Mouse (Mus musculus) liver, embryonic 14.5 days (tissue): ENCODE results near the gene Pxk.

Source experiments
- CTCF ChIP-seq: IDR thresholded peaks from 2 replicates; pipeline ENCODE4 v1.5.1; 2016; ENCODE audit warnings: antibody characterized with exemption, low read depth, control low read depth
- EP300 ChIP-seq: IDR thresholded peaks from 2 replicates; pipeline ENCODE4 v1.6.1; 2016; ENCODE audit warnings: antibody characterized with exemption, low read depth

DNA sequence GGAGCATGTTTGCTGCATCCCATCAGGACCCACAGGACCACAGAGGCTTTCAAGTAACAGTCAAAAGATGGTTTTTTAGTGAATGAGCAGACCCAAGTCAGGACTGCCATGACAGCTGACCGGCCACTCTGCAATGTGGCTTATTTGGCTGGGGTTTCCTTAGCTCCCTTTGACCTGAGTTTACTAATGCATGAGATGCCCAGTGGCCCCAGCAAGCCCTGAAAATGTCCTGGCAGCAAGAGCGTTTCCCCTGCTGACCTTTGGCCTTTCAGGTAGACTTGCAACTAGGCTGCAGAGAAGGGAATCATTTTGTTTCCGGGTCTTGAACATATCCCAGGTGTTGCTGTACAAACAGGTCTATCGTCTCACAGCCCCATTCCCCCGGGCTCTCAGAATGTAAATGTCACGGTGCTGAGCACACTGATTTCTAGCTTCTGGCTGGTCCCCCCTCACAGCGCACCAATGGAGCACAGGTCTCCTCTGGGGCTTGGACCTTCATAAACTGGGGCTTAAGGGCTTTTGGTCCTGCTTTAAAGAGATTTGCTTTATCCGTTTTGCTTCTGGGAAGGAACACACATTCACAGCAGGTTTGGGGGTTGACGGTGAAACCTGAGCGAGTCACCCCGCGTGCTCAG lies 93.4 kb downstream of the Pxk start:
- TF ChIP-seq CTCF (no peak), EP300 (no peak)
